Mouse (Mus musculus): ENCODE measurements around the gene Aqp2.

- no peak for TF ChIP-seq CTCF (IDR thresholded peaks at IDR 0.05; ENCODE audit: borderline replicate concordance, control insufficient read depth, extremely low read depth, insufficient read depth, low read length, poor library complexity)
- no peak for TF ChIP-seq POLR2A (IDR thresholded peaks at IDR 0.05; ENCODE audit: control insufficient read depth, extremely low read depth, insufficient read depth, low read length, poor library complexity)
Observed at GRCm38 (mm10) chr15:99585741-99586140, 6.9 kb downstream of the Aqp2 start.
